Mouse (Mus musculus) myocyte (in vitro differentiated cells): ENCODE data around the gene Hmox1.

Experiments used
- CEBPB ChIP-seq: IDR thresholded peaks from 2 replicates; pipeline ENCODE4 v1.6.1; 2011; ENCODE audit warnings: mild to moderate bottlenecking, moderate library complexity; ENCODE audit not compliant: poor library complexity, insufficient read depth, severe bottlenecking
- MAX ChIP-seq: IDR thresholded peaks from one replicate; pipeline ENCODE4 v1.6.1; 2011; ENCODE audit warnings: low read depth, mild to moderate bottlenecking, control low read depth
- POLR2A ChIP-seq: IDR thresholded peaks from one replicate; pipeline ENCODE4 v1.6.1; 2011; ENCODE audit warnings: low read depth, mild to moderate bottlenecking, control low read depth, moderate library complexity; ENCODE audit not compliant: insufficient read length
- POLR2AphosphoS2 ChIP-seq: IDR thresholded peaks from one replicate; pipeline ENCODE4 v1.6.1; 2011; ENCODE audit warnings: low read depth, control low read depth; ENCODE audit not compliant: insufficient read length
- TCF12 ChIP-seq: IDR thresholded peaks from one replicate; pipeline ENCODE4 v1.6.1; 2011; ENCODE audit warnings: mild to moderate bottlenecking, control low read depth; ENCODE audit not compliant: poor library complexity, insufficient read depth, severe bottlenecking
- USF1 ChIP-seq: IDR thresholded peaks from one replicate; pipeline ENCODE4 v1.6.1; 2011; ENCODE audit warnings: low read depth, mild to moderate bottlenecking, control low read depth, moderate library complexity

DNA sequence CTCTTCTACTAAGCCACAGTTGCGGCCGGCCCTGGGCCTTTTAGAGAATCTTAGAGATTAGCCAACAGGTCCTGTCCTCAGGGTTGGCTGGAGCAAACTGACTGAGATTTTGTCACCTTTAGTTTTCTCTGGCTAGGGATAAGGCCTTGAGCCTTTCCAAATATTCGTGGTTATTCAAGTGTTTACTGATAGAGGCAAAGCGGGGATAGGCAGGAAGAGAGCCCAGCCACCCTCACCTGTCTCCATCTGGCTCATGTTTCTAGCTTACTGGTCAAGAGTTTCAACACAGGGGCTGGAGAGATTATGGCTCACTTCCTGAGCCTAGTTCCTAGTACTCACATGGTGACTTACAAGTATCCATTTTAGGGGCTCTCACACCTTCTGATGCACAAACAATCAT, 9.5 kb downstream of the Hmox1 start:
- TF ChIP-seq POLR2A (no peak), USF1 (no peak), MAX (no peak), CEBPB (no peak), POLR2AphosphoS2 (no peak), TCF12 (no peak)
